Mouse (Mus musculus): ENCODE results near the gene Plet1.

Plet1 gene

DNA sequence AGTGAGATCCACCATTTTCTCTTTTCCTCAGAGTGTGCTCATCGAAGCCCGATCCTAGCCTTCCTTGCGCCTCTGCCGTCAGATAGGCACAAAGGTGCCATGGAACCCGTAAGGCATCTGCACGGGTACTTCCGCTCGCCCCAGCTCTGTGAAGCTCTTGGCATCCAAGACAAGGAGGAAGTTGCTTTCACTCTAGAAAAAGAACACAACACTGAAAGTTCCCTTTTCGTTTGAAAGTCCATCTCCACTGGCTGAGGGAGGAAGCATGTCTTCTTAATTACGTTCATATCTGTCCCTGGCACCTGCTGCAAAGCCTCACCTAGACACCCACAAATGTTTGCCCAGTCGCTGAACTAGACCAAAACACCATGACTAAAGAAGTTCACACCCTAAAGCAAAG, 39.0 kb downstream of the Plet1 start:
- no peaks in the 10 kb centered on the region for H3K36me3 ChIP-seq (ENCODE audit: insufficient read depth, low read length)
- H3K4me3 ChIP-seq (replicated peaks; ENCODE audit: low read length): no peak overlapping the region
- H3K9me3 ChIP-seq (ENCODE audit: low read length): no peaks in the 10 kb centered on the region
- H3K4me1 ChIP-seq (replicated peaks; ENCODE audit: low read depth, low read length): peaks cover 4% of the 10 kb centered on the region; the same call in 1 of the 2 replicates
- H3K27me3 ChIP-seq (ENCODE audit: insufficient read depth, low read length): peaks cover 3% of the 10 kb centered on the region; the same call in 1 of the 2 replicates
- TF ChIP-seq POU5F1 (IDR thresholded peaks at IDR 0.05; ENCODE audit: borderline replicate concordance, low read length) (no peak), CTCF (conservative IDR thresholded peaks at IDR 0.05; ENCODE audit: low read length) (no peak), NANOG (IDR thresholded peaks at IDR 0.05; ENCODE audit: borderline replicate concordance, low read length) (no peak)

DNA sequence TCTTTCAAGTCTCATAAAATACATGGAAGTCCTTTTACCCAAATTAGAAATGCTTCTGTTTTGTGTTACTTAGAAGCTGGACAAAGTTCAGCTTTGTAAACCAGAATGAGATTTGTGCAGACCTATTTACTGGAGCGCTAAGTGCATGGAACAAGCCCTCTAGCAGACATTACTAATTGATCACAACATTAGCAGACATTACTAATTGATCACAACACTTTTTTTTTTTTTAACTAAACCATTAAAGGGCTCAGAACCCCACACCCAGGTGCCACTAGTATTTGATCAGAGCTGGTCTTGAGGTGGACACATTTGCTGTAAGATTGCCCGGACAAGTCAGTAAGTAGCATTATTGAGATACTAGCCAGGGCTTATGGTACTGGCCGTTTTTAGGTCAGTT, 39.5 kb downstream of the Plet1 start:
- TF ChIP-seq CTCF (conservative IDR thresholded peaks at IDR 0.05; ENCODE audit: low read length) (no peak), POU5F1 (IDR thresholded peaks at IDR 0.05; ENCODE audit: borderline replicate concordance, low read length) (no peak), NANOG (IDR thresholded peaks at IDR 0.05; ENCODE audit: borderline replicate concordance, low read length) (no peak)

DNA sequence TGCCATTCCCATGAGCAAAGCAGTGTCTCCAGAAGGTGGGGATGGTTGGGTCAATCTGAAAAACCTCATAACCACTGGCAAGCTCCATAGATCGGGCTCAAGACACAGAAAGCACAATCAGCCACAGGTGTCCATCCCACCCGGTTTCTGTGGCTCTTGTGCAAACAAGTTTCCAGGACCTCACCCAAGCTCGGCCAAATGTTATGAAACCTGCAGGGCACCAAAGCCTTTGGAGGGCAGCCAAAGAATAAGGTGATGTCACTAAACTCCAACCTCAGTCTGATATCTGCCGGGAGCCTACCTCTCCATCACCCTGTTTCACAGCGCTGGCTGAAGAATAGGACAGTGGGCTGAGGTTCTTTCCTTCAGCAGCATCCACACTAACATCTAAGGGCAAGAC, 41.6 kb downstream of the Plet1 start:
- peaks cover 4% of the 10 kb centered on the region; the same call in 1 of the 2 replicates for H3K4me1 ChIP-seq (replicated peaks; ENCODE audit: low read depth, low read length)
- H3K4me3 ChIP-seq (replicated peaks; ENCODE audit: low read length): no peak overlapping the region
- peaks cover 8% of the 10 kb centered on the region; the same call in 1 of the 2 replicates for H3K27me3 ChIP-seq (ENCODE audit: insufficient read depth, low read length)
- no peaks in the 10 kb centered on the region for H3K36me3 ChIP-seq (ENCODE audit: insufficient read depth, low read length)
- H3K9me3 ChIP-seq (ENCODE audit: low read length): no peaks in the 10 kb centered on the region
- TF ChIP-seq POU5F1 (IDR thresholded peaks at IDR 0.05; ENCODE audit: borderline replicate concordance, low read length): no peak
- TF ChIP-seq NANOG (IDR thresholded peaks at IDR 0.05; ENCODE audit: borderline replicate concordance, low read length): no peak
- no peak for TF ChIP-seq CTCF (conservative IDR thresholded peaks at IDR 0.05; ENCODE audit: low read length)

More for the DNA sequence above, 39.5 kb downstream of the Plet1 start:
- no peaks in the 10 kb centered on the region for H3K36me3 ChIP-seq (ENCODE audit: insufficient read depth, low read length)
- H3K9me3 ChIP-seq (ENCODE audit: low read length): no peaks in the 10 kb centered on the region
- H3K4me3 ChIP-seq (replicated peaks; ENCODE audit: low read length): no peak overlapping the region
- H3K27me3 ChIP-seq (ENCODE audit: insufficient read depth, low read length): peaks cover 5% of the 10 kb centered on the region; the same call in 1 of the 2 replicates
- H3K4me1 ChIP-seq (replicated peaks; ENCODE audit: low read depth, low read length): peaks cover 4% of the 10 kb centered on the region; the same call in 1 of the 2 replicates

DNA sequence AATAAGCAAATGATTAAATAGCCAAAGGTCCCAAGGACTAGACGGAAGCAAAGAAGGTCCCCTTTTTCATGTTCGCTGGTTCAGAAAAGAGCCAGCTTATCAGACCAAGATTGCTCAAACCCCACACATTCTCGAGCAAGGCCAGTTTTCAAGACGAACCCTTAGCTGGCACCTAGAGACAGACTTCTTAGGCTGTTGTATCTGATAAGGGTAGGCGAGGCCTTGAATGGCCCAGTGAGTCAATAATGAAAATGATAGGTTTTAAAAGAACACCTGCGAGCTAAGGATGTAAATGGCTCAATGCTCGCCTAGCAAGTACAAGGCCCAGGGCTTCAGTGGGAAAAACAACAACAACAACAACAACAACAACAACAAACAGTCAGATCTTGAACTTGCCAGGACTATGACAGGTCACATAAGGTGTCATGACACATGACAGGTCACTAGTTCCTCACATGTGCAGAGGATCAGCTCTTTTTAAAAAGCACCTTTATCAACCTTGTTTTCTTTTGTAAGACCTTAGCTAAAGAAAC, 42.3 kb downstream of the Plet1 start:
- peaks cover 4% of the 10 kb centered on the region; the same call in 1 of the 2 replicates for H3K4me1 ChIP-seq (replicated peaks; ENCODE audit: low read depth, low read length)
- TF ChIP-seq NANOG (IDR thresholded peaks at IDR 0.05; ENCODE audit: borderline replicate concordance, low read length) (no peak), CTCF (conservative IDR thresholded peaks at IDR 0.05; ENCODE audit: low read length) (no peak)

DNA sequence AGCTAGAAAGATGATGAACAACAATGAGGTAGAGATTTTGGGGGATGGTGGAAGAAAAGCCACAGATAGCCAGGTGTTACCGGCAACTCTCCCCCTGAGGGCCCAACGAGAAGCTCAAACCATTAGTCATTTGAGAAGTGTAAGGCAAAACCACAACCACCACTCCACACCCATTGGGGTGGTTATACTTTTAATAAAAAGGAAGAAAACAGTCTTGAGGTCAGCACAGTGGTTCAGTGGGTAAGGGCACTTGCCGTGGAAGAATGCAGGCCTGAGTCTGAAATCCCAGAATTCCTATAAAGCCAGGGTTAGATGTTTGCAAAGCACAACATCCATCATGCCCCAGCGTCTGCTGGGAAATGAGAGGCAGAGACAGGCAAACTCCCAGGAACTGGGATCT, 43.0 kb downstream of the Plet1 start:
- Histone ChIP-seq H3K27me3 (ENCODE audit: insufficient read depth, low read length) (peaks cover 8% of the 10 kb centered on the region; the same call in 1 of the 2 replicates), H3K9me3 (ENCODE audit: low read length) (no peaks in the 10 kb centered on the region), H3K4me3 (replicated peaks; ENCODE audit: low read length) (no peak overlapping the region), H3K36me3 (ENCODE audit: insufficient read depth, low read length) (no peaks in the 10 kb centered on the region), H3K4me1 (replicated peaks; ENCODE audit: low read depth, low read length) (peaks cover 4% of the 10 kb centered on the region; the same call in 1 of the 2 replicates)
- TF ChIP-seq NANOG (IDR thresholded peaks at IDR 0.05; ENCODE audit: borderline replicate concordance, low read length) (no peak), CTCF (conservative IDR thresholded peaks at IDR 0.05; ENCODE audit: low read length) (no peak), POU5F1 (IDR thresholded peaks at IDR 0.05; ENCODE audit: borderline replicate concordance, low read length) (no peak)

More for the DNA sequence above, 42.3 kb downstream of the Plet1 start:
- Histone ChIP-seq H3K36me3 (ENCODE audit: insufficient read depth, low read length) (no peaks in the 10 kb centered on the region), H3K27me3 (ENCODE audit: insufficient read depth, low read length) (peaks cover 8% of the 10 kb centered on the region; the same call in 1 of the 2 replicates), H3K9me3 (ENCODE audit: low read length) (no peaks in the 10 kb centered on the region), H3K4me3 (replicated peaks; ENCODE audit: low read length) (no peak overlapping the region)

DNA sequence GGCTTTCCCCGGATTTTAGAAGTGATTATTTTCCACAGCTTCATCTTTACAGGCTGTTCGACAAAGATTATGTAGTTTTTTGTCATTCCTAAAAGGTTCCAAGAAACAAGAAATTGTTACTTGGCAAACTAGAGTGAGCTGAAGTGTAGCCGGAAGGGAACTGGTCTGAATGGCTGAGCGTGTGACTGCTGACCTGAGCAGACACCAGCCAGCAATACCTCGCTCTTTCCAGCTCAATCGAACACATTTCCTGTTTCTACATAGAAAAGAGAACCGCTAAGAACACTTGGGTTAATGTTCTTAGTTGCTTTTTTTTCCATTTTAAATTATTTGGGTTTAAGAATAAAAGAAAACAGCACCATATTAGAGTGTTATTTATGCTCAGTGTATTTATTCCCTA, 45.8 kb downstream of the Plet1 start:
- Histone ChIP-seq H3K4me3 (replicated peaks; ENCODE audit: low read length) (no peak overlapping the region), H3K4me1 (replicated peaks; ENCODE audit: low read depth, low read length) (no peaks in the 10 kb centered on the region), H3K27me3 (ENCODE audit: insufficient read depth, low read length) (peaks cover 11% of the 10 kb centered on the region; the same call in 1 of the 2 replicates), H3K9me3 (ENCODE audit: low read length) (no peaks in the 10 kb centered on the region), H3K36me3 (ENCODE audit: insufficient read depth, low read length) (no peaks in the 10 kb centered on the region)
- TF ChIP-seq CTCF (conservative IDR thresholded peaks at IDR 0.05; ENCODE audit: low read length) (no peak), NANOG (IDR thresholded peaks at IDR 0.05; ENCODE audit: borderline replicate concordance, low read length) (no peak)

DNA sequence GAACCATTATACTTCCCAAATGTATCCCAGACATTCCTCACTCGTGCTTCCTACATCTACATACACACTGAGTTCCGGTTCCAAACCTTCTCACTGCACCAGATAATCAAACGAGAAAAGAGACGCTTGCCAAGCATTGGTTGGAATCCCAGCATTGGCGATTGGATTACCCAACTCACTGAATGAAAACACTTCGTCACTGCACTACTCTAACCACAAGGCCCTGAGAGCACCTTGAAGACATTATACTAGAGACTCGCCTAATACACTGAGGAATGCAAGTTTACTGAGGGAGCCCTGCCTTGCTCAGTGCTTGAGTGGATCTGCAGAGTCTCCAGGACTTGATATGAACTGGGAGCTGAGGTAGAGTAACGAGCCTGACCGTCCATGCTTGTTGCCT, 48.1 kb downstream of the Plet1 start:
- H3K9me3 ChIP-seq (ENCODE audit: low read length): no peaks in the 10 kb centered on the region
- peaks cover 7% of the 10 kb centered on the region; the same call in 1 of the 2 replicates for H3K27me3 ChIP-seq (ENCODE audit: insufficient read depth, low read length)
- no peaks in the 10 kb centered on the region for H3K4me1 ChIP-seq (replicated peaks; ENCODE audit: low read depth, low read length)
- no peaks in the 10 kb centered on the region for H3K36me3 ChIP-seq (ENCODE audit: insufficient read depth, low read length)
- TF ChIP-seq NANOG (IDR thresholded peaks at IDR 0.05; ENCODE audit: borderline replicate concordance, low read length) (no peak), POU5F1 (IDR thresholded peaks at IDR 0.05; ENCODE audit: borderline replicate concordance, low read length) (no peak), CTCF (conservative IDR thresholded peaks at IDR 0.05; ENCODE audit: low read length) (no peak)
- no peak overlapping the region for H3K4me3 ChIP-seq (replicated peaks; ENCODE audit: low read length)

DNA sequence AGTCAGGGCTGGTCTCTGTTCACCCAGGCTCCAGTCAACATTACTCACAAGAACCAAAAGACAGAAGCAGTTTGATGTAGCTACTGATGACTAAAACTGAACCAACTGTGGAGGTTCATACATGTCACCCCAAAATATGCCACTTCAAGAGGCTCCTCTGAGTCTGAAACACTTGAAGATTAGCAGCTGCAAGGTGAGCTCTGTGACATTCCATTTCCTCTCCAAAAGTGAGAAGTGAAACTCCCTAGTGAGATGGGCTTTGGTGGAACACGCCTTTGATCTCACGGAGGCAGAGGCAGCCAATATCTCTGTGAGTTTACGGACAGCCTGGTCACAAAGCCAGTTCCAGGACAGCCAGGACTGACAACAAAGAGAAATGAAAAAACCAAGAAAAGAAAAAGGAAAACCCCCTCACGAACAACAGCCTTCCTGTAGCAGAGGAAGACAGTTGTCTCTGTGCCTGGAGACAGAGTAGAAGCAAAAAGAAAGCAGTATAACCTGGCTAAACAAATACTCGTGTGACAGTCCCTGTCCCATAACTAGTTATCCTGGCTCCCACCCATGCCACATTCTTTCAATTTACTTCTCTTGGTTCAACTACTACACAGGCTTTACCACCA, 53.6 kb downstream of the Plet1 start:
- H3K27me3 ChIP-seq (ENCODE audit: insufficient read depth, low read length): no peaks in the 10 kb centered on the region
- H3K4me1 ChIP-seq (replicated peaks; ENCODE audit: low read depth, low read length): no peaks in the 10 kb centered on the region
- no peak for TF ChIP-seq NANOG (IDR thresholded peaks at IDR 0.05; ENCODE audit: borderline replicate concordance, low read length)
- TF ChIP-seq CTCF (conservative IDR thresholded peaks at IDR 0.05; ENCODE audit: low read length): no peak
- no peak for TF ChIP-seq POU5F1 (IDR thresholded peaks at IDR 0.05; ENCODE audit: borderline replicate concordance, low read length)
- H3K36me3 ChIP-seq (ENCODE audit: insufficient read depth, low read length): no peaks in the 10 kb centered on the region
- no peak overlapping the region for H3K4me3 ChIP-seq (replicated peaks; ENCODE audit: low read length)
- H3K9me3 ChIP-seq (ENCODE audit: low read length): no peaks in the 10 kb centered on the region
